Mouse (Mus musculus) liver, embryonic 16.5 days (tissue): ENCODE results near the gene Spred2. TPM values are rescaled to one million over a fixed set of nuclear protein-coding genes. Genes with fewer than 3 reads are reported as not detected.

ENCODE experiments used
- ATAC-seq: fragments of 200-750 bp; cut with Nextera tagmentation; 2 replicates; pipeline ENCODE4 v1.8.0; 2017; ENCODE audit warnings: low read depth, mild to moderate bottlenecking, moderate number of reproducible peaks, moderate library complexity
- H3K27ac ChIP-seq: fragments of 300-500 bp; sonication (generic); 2 replicates; pipeline ENCODE4 v1.5.1; 2014; ENCODE audit warnings: mild to moderate bottlenecking, low read length
- H3K27me3 ChIP-seq: fragments of 300-500 bp; sonication (generic); 2 replicates; pipeline ENCODE4 v1.6.1; 2014; ENCODE audit warnings: low read depth, low read length, mixed read lengths; ENCODE audit not compliant: control insufficient read depth, insufficient read depth
- H3K36me3 ChIP-seq: fragments of 300-500 bp; sonication (generic); 2 replicates; pipeline ENCODE4 v1.6.1; 2014; ENCODE audit warnings: mild to moderate bottlenecking; ENCODE audit not compliant: control insufficient read depth, insufficient read depth
- H3K4me1 ChIP-seq: fragments of 300-500 bp; sonication (generic); 2 replicates; pipeline ENCODE4 v1.6.1; 2014; ENCODE audit warnings: low read depth, low read length, mixed read lengths; ENCODE audit not compliant: control insufficient read depth
- H3K4me2 ChIP-seq: fragments of 300-500 bp; sonication (generic); 2 replicates; pipeline ENCODE4 v1.6.1; 2014; ENCODE audit warnings: low read depth, low read length, mixed read lengths
- H3K4me3 ChIP-seq: fragments of 300-500 bp; sonication (generic); 2 replicates; pipeline ENCODE4 v1.5.1; 2014; ENCODE audit warnings: low read depth, mild to moderate bottlenecking, low read length
- H3K9ac ChIP-seq: fragments of 300-500 bp; sonication (generic); 2 replicates; pipeline ENCODE4 v1.6.1; 2014; ENCODE audit warnings: low read depth, low read length
- H3K9me3 ChIP-seq: fragments of 300-500 bp; sonication (generic); replicated peaks from 2 replicates; pipeline ENCODE4 v1.6.1; 2016; ENCODE audit warnings: low read length; ENCODE audit not compliant: control insufficient read depth
- WGBS: fragments of 180-500 bp; shearing (Covaris S2); extraction: QIAGEN DNeasy Blood & Tissue Kit; methylation state at CpG from one replicate; pipeline ENCODE4 v1.1.7; 2014; ENCODE audit not compliant: insufficient replicate concordance; 5-methylcytosine and 5-hydroxymethylcytosine counted together
- polyA plus RNA-seq: library from polyadenylated mRNA; unstranded; fragments of >200 nt; fragmentation: Nextera tagmentation; extraction: Ambion mirVana; gene quantifications from 2 replicates; pipeline ENCODE4 v1.2.1, GENCODE M21; 2015

Spred2 gene
- polyA plus RNA-seq, 1 experiment from 2014 or later: 1.3 TPM

DNA sequence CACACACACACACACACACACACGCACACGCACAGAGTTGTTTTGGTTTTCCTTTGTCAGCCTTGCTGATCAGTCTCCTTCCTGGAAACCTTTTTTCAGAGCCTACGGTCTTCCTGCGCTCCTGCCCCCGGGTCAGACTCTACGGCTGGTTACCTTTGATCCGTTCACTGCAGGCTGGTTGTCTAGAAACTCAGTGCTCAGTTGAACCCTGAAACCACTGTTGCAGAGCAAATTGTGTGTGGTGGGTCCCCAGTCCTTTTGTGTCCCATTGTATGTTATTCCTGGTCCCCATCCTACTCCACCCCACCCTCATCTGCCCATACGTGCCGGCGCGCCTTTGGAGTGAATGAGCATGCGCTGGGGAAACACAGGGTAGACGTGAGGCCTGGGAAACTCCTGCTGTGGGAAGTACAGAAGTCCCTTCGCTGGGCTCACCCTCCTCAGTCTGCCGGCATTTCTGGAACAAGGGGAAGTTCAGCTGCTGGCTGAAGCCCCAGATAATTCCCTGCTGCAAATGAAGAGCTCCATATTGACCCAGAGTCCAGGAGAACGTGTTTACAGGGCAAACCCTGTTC, 40.9 kb downstream of the Spred2 start:
- Histone ChIP-seq H3K27ac (peak overlapping the region; percentile 65), H3K4me1 (peaks cover 44% of the 10 kb centered on the region), H3K9me3 (no peaks in the 10 kb centered on the region), H3K4me2 (peak overlapping the region; percentile 30; the same call in 1 of the 2 replicates), H3K4me3 (no peak overlapping the region), H3K27me3 (no peaks in the 10 kb centered on the region), H3K9ac (no peak overlapping the region), H3K36me3 (no peaks in the 10 kb centered on the region)
- 39% methylated on average over 16 of the region's 16 CpGs for WGBS
- ATAC-seq: peak; percentile 28

GRCm38 (mm10) chr11:19965664-19966063, 41.5 kb downstream of the Spred2 start:
- 50% methylated on average over 4 of the region's 4 CpGs for WGBS
- H3K9ac ChIP-seq: no peak overlapping the region
- H3K4me1 ChIP-seq: peaks cover 44% of the 10 kb centered on the region
- no peak overlapping the region for H3K4me3 ChIP-seq
- ATAC-seq: no peak
- no peaks in the 10 kb centered on the region for H3K9me3 ChIP-seq
- H3K36me3 ChIP-seq: no peaks in the 10 kb centered on the region
- peak overlapping the region; percentile 65 for H3K27ac ChIP-seq
- no peak overlapping the region for H3K4me2 ChIP-seq
- H3K27me3 ChIP-seq: no peaks in the 10 kb centered on the region

DNA sequence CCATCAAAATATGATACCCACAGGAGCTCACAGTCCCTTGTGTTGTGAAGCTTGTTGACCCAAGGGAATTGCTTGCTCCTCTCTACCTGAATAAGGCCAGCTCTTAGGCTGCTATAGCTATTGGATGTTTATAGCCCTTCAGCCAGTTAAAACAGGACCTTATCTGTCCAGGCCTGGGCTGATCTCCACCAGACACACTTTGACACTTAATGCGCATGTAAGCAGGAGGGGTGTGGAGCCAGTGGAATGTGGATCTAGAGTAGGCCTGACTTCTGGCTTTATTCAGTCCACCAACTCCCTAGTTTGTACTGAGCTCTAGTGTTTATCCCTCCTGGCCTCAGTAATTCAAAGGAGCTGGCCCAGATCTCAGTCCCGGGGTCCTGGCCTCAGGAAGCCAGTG, 42.1 kb downstream of the Spred2 start:
- Histone ChIP-seq H3K36me3 (no peaks in the 10 kb centered on the region), H3K27me3 (no peaks in the 10 kb centered on the region), H3K9ac (no peak overlapping the region), H3K27ac (no peak overlapping the region), H3K4me3 (no peak overlapping the region), H3K4me1 (peaks cover 44% of the 10 kb centered on the region), H3K4me2 (no peak overlapping the region), H3K9me3 (no peaks in the 10 kb centered on the region)
- WGBS: 35% methylated on average over 2 of the region's 2 CpGs
- ATAC-seq: peak; percentile 12; the same call in 1 of the 2 replicates

GRCm38 (mm10) chr11:19969584-19969983, 45.4 kb downstream of the Spred2 start:
- no peak overlapping the region for H3K9ac ChIP-seq
- ATAC-seq: no peak
- 67% methylated on average over 5 of the region's 5 CpGs for WGBS

DNA sequence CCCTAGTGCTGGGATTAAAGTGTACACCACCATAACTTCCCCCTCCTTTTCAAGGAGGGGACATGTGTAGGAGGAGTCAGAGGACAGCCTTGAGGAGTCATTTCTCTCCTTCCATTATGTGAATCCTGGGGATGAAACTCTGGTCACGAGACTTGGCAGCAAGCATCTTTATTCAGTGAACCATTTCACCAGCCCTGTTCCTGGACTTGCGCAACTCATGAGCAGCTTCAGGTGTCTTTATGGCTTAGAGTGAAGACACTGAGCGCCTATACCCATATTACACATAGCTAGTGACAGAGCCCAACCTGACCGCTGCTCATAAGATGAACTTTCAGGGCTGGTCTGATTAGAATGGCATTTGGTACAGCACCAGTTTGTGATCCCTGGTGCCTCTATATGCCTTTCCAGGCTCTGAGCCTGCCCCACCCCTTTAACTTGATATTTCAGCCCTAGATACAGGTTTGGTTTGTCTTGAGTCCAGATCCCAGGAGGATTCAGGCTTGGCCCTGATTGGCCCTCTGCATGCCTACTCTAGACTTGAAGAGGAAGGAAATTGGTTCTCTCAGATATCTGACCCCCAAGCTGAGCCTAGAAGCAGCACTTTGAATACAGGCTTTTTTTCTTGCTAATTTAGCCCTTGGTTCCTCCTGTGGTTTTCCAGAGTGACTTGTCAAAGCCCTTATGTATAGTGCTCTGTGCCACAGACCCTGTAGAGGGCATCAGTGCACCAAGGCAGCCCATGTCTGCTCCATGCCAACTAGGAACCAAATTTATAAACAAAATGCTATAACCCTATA, 48.0 kb downstream of the Spred2 start:
- peak; percentile 42; the same call in 1 of the 2 replicates for ATAC-seq
- WGBS: 68% methylated on average over 4 of the region's 4 CpGs
- Histone ChIP-seq H3K27me3 (no peaks in the 10 kb centered on the region), H3K4me1 (peaks cover 7% of the 10 kb centered on the region), H3K4me3 (no peak overlapping the region), H3K4me2 (no peak overlapping the region), H3K9me3 (no peaks in the 10 kb centered on the region), H3K27ac (no peak overlapping the region), H3K36me3 (no peaks in the 10 kb centered on the region), H3K9ac (no peak overlapping the region)

More at GRCm38 (mm10) chr11:19969584-19969983, 45.4 kb downstream of the Spred2 start:
- no peaks in the 10 kb centered on the region for H3K36me3 ChIP-seq
- H3K27me3 ChIP-seq: no peaks in the 10 kb centered on the region
- H3K4me1 ChIP-seq: peaks cover 25% of the 10 kb centered on the region
- H3K9me3 ChIP-seq: no peaks in the 10 kb centered on the region
- no peak overlapping the region for H3K27ac ChIP-seq
- H3K4me3 ChIP-seq: no peak overlapping the region
- H3K4me2 ChIP-seq: no peak overlapping the region

- H3K9ac ChIP-seq: no peak overlapping the region
- peaks cover 7% of the 10 kb centered on the region for H3K4me1 ChIP-seq
- H3K27me3 ChIP-seq: no peaks in the 10 kb centered on the region
- H3K4me2 ChIP-seq: no peak overlapping the region
- H3K27ac ChIP-seq: no peak overlapping the region
- WGBS: 64% methylated on average over 7 of the region's 7 CpGs
- ATAC-seq: peak; percentile 43; the same call in 1 of the 2 replicates
- no peaks in the 10 kb centered on the region for H3K9me3 ChIP-seq
- H3K36me3 ChIP-seq: no peaks in the 10 kb centered on the region
- no peak overlapping the region for H3K4me3 ChIP-seq
Observed at GRCm38 (mm10) chr11:19973032-19973790, 49.0 kb downstream of the Spred2 start.

GRCm38 (mm10) chr11:19976032-19976431, 51.9 kb downstream of the Spred2 start:
- H3K27ac ChIP-seq: no peak overlapping the region
- H3K36me3 ChIP-seq: no peaks in the 10 kb centered on the region
- H3K27me3 ChIP-seq: no peaks in the 10 kb centered on the region
- no peak overlapping the region for H3K4me2 ChIP-seq
- H3K4me3 ChIP-seq: no peak overlapping the region
- no peaks in the 10 kb centered on the region for H3K9me3 ChIP-seq
- peaks cover 13% of the 10 kb centered on the region for H3K4me1 ChIP-seq
- WGBS: 83% methylated on average over 2 of the region's 2 CpGs
- no peak overlapping the region for H3K9ac ChIP-seq
- no peak for ATAC-seq

DNA sequence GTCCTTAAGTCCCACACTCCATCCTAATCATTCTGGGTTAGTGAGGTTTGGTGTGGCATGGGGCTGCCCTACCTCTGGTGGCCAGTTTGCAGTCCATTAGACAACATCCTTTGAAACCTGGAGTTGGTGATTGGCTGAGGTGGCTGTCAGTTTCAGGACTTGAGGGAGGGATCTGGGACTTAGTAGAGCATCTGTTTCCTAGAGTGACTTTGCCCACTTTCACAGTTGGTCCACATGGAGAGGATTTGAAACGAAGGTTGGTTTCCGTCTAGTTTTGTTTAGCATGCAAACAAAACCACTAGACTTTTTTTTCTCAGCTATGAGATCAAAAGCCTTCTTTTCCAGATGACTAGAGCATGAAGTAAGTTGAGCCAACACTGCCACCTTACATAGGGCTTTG, 53.5 kb downstream of the Spred2 start:
- no peak overlapping the region for H3K4me3 ChIP-seq
- peaks cover 13% of the 10 kb centered on the region for H3K4me1 ChIP-seq
- H3K27ac ChIP-seq: no peak overlapping the region
- WGBS: 57% methylated on average over 2 of the region's 2 CpGs
- no peaks in the 10 kb centered on the region for H3K36me3 ChIP-seq
- no peak overlapping the region for H3K9ac ChIP-seq
- H3K4me2 ChIP-seq: no peak overlapping the region
- ATAC-seq: no peak
- no peaks in the 10 kb centered on the region for H3K27me3 ChIP-seq
- H3K9me3 ChIP-seq: no peaks in the 10 kb centered on the region
